Mouse (Mus musculus) stomach, postnatal 0 days (tissue): ENCODE data around the gene Atp5b.

Experiments used
- CTCF ChIP-seq: IDR thresholded peaks from 2 replicates; pipeline ENCODE4 v1.5.1; 2016; ENCODE audit warnings: antibody characterized with exemption, low read depth, mild to moderate bottlenecking, moderate library complexity
- EP300 ChIP-seq: optimal IDR thresholded peaks from 2 replicates; pipeline ENCODE3; 2016; ENCODE audit warnings: antibody characterized with exemption

DNA sequence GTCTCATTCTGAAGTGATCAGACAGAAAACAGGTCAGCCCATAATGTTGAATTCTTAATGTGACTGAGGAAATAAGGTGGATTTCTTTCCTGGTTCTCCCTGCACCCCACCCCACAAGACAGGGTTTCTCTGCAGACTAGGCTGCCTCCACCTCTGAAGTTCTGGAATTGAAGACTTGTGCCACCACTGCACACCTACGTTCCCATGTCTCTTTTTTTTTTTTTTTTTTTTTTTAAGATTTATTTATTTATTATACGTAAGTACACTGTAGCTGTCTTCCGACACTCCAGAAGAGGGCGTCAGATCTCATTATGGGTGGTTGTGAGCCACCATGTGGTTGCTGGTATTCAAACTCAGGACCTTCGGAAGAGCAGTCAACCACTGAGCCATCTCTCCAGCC, 17.0 kb upstream of the Atp5b start:
- TF ChIP-seq CTCF (peak; percentile 23), EP300 (no peak)
